Mouse (Mus musculus) hematopoietic stem cell, adult 5-6 weeks (primary cell): ENCODE data around the gene 1810049J17Rik. TPM values are rescaled to one million over a fixed set of nuclear protein-coding genes. Genes with fewer than 3 reads are reported as not detected.

ENCODE experiments used
- ATAC-seq, 2 experiments: fragments of 125-278 bp in 1 of 2; replicated peaks in 1 of 2; 2 replicates each; pipeline ENCODE4 v1.8.0; 2016 to 2017; ENCODE audit warnings: inconsistent platforms in 2 of 2, mild to moderate bottlenecking in 2 of 2, moderate number of reproducible peaks in 2 of 2, low read depth in 1 of 2, moderate TSS enrichment in 1 of 2; ENCODE audit not compliant: low FRiP score in 2 of 2, poor library complexity in 2 of 2, severe bottlenecking in 2 of 2, insufficient read depth in 1 of 2, low TSS enrichment in 1 of 2
- total RNA-seq: library from RNA; stranded (forward); fragments of 172-1452, 232-1000 nt; gene quantifications from 2 replicates; pipeline ENCODE4 v1.2.3, GENCODE M21; 2017

The 1810049J17Rik gene
- total RNA-seq, 1 experiment from 2014 or later = not detected

GRCm38 (mm10) chr15:12320441-12321090, 1.1 kb downstream of the 1810049J17Rik start:
- ATAC-seq = peak; percentile 6 to 29; a peak in 3 of 4 replicates

- ATAC-seq = no peak
Observed at GRCm38 (mm10) chr15:12319889-12320288, 1.8 kb downstream of the 1810049J17Rik start.

GRCm38 (mm10) chr15:12318451-12318850, 3.2 kb downstream of the 1810049J17Rik start:
- ATAC-seq = no peak

GRCm38 (mm10) chr15:12317290-12317689, 4.4 kb downstream of the 1810049J17Rik start:
- ATAC-seq = no peak

- no peak for ATAC-seq
Observed at GRCm38 (mm10) chr15:12315996-12316395, 5.7 kb downstream of the 1810049J17Rik start.

- no peak for ATAC-seq
Observed at GRCm38 (mm10) chr15:12314584-12314983, 7.1 kb downstream of the 1810049J17Rik start.

GRCm38 (mm10) chr15:12313255-12313654, 8.4 kb downstream of the 1810049J17Rik start:
- no peak for ATAC-seq

- ATAC-seq = no peak
Observed at GRCm38 (mm10) chr15:12311465-12311864, 10.2 kb downstream of the 1810049J17Rik start.

GRCm38 (mm10) chr15:12310676-12311075, 11.0 kb downstream of the 1810049J17Rik start:
- no peak; a peak in 1 of 4 replicates for ATAC-seq

GRCm38 (mm10) chr15:12308539-12308938, 13.2 kb downstream of the 1810049J17Rik start:
- no peak for ATAC-seq

- no peak for ATAC-seq
Observed at GRCm38 (mm10) chr15:12307114-12307513, 14.6 kb downstream of the 1810049J17Rik start.

- peak; percentile 40 to 42 for ATAC-seq
Observed at GRCm38 (mm10) chr15:12306188-12307071, 15.3 kb downstream of the 1810049J17Rik start.

- ATAC-seq = no peak
Observed at GRCm38 (mm10) chr15:12301771-12302170, 19.9 kb downstream of the 1810049J17Rik start.

GRCm38 (mm10) chr15:12298231-12298737, 23.4 kb downstream of the 1810049J17Rik start:
- no peak for ATAC-seq

GRCm38 (mm10) chr15:12296228-12296627, 25.5 kb downstream of the 1810049J17Rik start:
- ATAC-seq = 0 out of 4 replicates have a peak, but pooled peaks of 1 of the 2 experiments have one; percentile 22

- ATAC-seq = no peak
Observed at GRCm38 (mm10) chr15:12291757-12292156, 29.9 kb downstream of the 1810049J17Rik start.

GRCm38 (mm10) chr15:12290330-12290729, 31.4 kb downstream of the 1810049J17Rik start:
- ATAC-seq = no peak

- ATAC-seq = no peak
Observed at GRCm38 (mm10) chr15:12285535-12285809, 36.2 kb downstream of the 1810049J17Rik start.
